Mouse (Mus musculus) cortical plate, adult 2 months (tissue): ENCODE measurements around the gene Sag.

ENCODE experiments used
- CTCF ChIP-seq: fragments of 200-500 bp; IDR thresholded peaks from 2 replicates; pipeline ENCODE4 v1.5.1; 2011; ENCODE audit warnings: mild to moderate bottlenecking, control low read depth, low read length; ENCODE audit not compliant: insufficient read depth; ENCODE audit errors: extremely low read depth
- POLR2A ChIP-seq: fragments of 200-500 bp; IDR thresholded peaks from 2 replicates; pipeline ENCODE4 v1.6.1; 2011; ENCODE audit warnings: mild to moderate bottlenecking, low read length, control low read depth; ENCODE audit not compliant: insufficient read depth; ENCODE audit errors: extremely low read depth

DNA sequence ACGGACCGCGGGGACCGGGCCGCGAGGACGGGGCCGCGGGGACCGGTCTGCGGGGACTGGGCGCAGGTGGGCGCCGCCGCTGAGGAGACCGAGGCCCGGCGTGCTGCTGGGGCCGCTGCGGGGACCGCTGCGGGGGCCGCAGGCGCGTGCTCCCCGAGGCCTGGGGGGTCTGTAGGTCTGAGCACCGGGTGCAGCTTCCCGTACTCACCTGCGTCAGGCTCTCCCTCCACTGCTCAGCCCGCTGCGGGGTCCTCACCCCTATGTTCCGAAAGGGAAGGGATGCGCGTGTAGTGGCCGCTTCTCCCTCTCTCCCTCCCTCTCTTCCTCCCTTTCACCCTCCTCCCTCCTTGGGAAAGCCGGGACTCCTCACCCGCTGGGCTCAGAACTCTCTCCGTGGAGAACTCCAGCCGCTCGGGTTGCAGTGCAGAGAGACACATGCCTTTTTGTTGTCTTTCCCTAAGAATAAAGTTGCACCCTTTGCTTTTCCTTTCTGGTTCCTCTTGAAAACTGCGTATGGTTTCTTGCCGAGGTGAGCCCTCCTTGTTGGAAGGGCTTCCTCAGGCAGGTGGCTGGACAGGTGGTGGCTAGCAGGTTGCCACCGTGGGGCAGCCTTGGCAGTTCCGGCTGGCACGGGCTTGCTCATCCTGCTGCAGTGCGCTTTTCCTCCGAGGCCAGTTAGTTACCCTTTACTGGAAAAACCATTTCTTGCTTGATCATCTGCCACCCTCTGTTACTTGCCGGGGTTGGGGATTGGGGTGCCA is 50.3 kb downstream of the Sag start:
- TF ChIP-seq POLR2A (no peak), CTCF (no peak)
